Mouse (Mus musculus): ENCODE results near the gene Otof.

Otof gene

DNA sequence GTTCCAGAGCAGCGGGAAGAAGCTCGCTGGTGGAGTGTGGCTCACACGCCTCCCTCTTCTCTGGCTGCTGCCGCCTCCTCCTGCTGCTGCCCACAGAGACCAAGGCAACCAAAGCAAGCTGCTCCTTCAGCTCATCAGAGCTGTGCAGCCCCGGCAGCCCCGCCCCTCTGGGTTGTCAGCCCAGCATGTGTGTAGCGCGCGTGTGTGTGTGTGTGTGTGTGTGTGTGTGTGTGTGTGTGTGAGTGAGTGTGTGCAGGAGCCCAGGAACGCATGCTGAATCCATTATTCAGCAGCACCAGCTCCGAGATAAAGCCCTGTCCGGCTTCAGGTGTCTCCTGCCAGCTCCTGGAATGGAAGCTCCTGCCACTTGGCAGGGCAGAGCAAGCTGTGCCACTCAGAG, at the start of gene Otof:
Otof (minus strand) TSS at position 112 of the 400 bp plus-strand sequence.
- no peak for DNase-seq (ENCODE audit: low read depth, low spot score)

GRCm38 (mm10) chr5:30497299-30497698, 35.6 kb upstream of the Otof start:
- DNase-seq (ENCODE audit: low read depth, low spot score) = no peak

DNA sequence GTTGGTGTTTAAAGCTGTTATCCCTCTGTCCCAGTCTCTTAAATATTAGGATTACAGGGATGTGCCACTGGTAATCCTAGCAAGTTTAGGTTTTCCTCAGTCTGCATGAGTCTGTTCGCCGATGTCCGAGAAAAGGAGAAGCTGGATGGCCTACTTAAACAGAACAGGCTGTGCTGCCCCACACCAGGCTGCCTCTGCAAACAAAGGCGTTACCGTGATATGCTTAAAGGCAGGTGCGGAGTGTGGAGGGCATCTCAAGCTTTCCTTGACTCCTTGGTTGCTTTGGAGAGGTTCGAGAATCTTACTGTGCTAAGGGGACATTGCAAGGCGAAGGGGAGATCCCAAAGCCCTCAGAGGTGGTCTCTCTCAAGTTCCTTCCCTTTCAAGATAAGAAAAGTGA, 35.1 kb upstream of the Otof start:
- no peak for DNase-seq (ENCODE audit: low read depth, low spot score)

DNA sequence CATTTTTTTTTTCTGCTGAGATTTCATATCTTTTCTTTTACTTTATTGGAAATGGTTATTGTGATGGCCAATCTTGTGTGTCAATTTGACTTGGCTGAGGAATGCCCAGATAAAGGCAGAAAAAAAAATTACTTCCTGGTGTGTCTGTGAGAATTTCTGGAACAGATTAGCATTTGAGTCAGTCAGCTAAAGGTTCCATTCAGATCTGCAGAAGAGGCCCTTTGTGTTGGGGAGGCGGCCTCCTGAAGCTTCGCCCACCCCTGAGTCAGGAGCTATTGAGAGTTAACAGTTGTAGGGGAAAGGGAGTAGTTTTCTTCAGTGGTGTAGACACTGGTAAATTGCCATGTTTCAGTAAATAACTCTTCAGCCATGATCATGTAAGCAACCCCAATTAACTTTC, 33.6 kb upstream of the Otof start:
- peak; percentile 61 for DNase-seq (ENCODE audit: low read depth, low spot score)

DNA sequence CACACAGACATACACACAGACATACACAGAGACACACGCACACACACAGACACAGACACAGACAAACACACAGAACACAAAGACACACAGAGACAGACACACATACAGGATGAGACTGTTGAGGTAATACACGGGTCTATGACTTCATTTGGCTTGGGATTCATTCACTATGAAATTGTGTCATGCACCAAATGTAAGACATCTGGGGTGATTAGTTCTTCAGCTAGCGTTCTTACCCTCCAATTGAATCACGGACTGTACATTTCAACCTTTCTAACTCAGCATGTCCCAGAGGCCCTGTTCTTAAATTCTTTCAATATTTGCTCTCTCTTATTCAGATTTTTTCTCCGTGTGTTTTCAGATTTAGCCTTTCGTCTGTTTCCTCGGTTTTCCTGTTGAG, 32.9 kb upstream of the Otof start:
- DNase-seq (ENCODE audit: low read depth, low spot score) = no peak

DNA sequence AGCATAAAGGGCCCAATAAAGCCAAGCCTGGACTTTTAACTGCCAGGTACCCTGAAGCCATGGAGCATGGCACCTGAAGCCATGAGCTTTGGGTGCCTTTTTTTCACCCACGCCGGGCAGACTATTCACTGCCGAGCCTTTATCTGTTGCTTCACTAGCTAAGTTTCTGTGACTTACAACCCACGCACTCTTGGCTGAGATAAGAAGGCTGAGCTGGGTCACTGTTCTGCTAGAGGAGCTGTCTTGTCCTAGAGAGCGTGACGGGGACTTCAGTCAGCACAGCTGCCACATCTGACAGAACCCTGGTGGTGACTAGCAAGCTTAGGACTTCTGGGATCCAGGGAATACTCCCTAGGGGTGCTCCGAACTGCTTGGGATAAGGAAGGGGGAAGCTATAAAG, 32.0 kb upstream of the Otof start:
- no peak for DNase-seq (ENCODE audit: low read depth, low spot score)

DNA sequence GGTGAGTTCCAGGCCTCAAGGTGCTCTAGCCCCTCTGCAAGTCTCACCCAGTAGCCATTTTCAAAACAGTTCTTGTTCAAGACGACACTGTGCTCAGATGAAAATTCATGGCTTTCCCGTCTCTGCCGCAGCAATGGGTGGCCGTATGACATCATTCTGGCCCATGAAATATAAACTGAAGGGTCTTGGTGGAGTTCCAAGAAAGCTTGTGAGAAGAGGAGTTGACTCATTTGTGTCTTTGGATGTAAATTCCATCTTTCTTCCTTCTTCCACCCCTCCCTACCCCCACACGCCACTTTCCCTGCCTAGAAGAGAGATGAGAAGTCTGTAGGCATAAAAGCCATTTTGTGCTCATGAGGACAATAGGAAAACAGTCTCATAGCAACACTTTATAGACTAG, 29.1 kb upstream of the Otof start:
- DNase-seq (ENCODE audit: low read depth, low spot score) = no peak

- no peak for DNase-seq (ENCODE audit: low read depth, low spot score)
Observed at GRCm38 (mm10) chr5:30490215-30490614, 28.5 kb upstream of the Otof start.

- no peak for DNase-seq (ENCODE audit: low read depth, low spot score)
Observed at GRCm38 (mm10) chr5:30485136-30485535, 23.4 kb upstream of the Otof start.

- DNase-seq (ENCODE audit: low read depth, low spot score) = no peak
Observed at GRCm38 (mm10) chr5:30484591-30484990, 22.9 kb upstream of the Otof start.

DNA sequence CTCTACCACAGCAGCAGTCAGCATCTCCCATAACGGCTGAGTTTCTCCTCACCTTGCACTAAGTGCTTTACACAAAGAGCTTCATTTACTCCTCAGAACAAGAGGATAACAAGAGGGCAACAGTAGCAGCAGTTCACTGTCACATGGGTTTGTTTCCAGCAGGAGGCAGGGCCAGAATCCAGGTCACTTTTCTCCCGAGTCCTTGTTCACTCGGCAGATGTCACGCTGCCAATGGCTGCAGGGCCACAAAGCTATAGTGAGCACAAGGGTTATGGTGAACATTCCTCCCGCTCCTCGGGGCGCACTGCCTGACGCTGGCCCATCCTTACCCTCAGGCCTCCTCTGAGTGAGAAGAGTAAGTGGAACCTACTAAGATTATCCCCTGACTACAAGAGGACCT, 21.8 kb upstream of the Otof start:
- DNase-seq (ENCODE audit: low read depth, low spot score) = no peak

DNA sequence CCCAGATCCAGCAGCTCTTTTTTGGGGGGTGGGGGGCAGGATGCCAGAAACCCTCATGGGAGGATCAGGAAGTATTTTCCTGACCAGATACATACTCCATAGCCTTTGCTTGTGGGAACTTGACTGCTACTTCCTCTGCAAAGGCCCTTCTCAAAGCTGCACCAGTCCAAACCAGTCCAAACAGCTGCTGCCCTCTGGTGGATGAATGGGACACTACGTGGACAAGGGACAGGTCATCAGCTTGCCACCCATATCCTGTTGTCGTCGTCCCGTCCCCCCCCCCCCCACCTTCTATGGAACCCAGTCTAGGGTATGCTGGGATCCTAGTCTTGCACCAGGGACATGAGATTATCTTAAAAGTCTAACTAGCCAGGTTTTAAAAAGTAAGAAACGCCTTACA, 20.6 kb upstream of the Otof start:
- peak; percentile 71 for DNase-seq (ENCODE audit: low read depth, low spot score)

GRCm38 (mm10) chr5:30476534-30476933, 14.8 kb upstream of the Otof start:
- peak; percentile 77 for DNase-seq (ENCODE audit: low read depth, low spot score)

DNA sequence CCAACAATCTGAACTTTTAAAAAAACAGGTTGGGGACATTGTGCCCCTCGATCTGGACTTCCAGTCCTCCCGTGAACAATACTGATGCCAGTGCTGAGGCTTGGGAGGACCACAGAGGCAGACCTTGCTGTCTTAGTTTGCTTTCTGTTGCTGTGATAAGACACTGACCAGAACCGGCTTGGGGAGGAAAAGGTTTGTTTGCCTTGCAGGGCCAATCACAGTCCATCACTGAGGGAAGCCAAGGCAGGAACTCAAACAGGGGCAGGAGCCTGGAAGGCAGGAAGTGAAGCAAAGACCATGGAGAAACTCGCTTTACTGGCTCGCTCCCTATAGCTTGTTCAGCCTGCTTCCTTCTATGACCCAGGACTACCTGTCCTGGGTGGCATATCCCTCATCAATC, 10.4 kb upstream of the Otof start:
- DNase-seq (ENCODE audit: low read depth, low spot score) = no peak

DNA sequence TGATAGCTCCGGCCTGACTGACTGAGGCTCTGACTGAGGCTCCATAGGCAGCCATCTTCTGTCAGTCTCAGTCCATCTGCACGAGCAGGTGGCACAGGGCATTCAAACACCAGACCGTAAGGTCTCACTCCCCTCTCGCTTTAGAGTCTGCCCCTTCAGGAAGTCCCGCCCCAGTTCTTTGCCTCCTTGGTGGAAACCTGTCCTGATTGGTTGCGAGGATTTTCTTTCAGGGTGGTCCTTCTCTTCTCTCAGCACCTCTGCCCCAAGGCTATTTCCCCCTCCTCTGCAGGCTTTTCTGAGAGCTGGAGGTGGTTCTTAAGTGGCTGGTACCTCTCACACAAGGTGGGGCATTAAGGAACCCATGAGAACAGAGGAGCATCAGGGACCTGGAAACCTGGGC, 8.7 kb upstream of the Otof start:
- DNase-seq (ENCODE audit: low read depth, low spot score) = peak; percentile 75

DNA sequence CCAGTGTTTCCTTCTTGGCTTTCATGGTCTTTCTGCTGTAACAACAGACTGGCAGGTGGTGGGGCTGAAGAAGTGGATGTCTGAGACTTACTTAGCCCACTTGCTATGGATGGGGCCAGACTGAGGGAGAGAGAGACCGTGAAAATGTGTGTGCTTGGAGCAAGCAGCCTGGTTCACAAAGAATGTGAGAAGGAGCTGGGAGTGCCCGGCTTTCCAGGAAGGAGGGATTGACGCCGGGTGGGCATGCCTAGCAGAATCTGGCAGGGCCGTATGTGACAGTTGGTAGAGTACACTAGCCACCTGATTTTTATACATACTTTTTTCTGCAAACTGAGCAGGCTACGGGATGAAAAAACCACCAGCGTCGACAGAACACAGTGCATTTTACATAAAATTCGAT, 4.6 kb upstream of the Otof start:
- no peak for DNase-seq (ENCODE audit: low read depth, low spot score)

DNA sequence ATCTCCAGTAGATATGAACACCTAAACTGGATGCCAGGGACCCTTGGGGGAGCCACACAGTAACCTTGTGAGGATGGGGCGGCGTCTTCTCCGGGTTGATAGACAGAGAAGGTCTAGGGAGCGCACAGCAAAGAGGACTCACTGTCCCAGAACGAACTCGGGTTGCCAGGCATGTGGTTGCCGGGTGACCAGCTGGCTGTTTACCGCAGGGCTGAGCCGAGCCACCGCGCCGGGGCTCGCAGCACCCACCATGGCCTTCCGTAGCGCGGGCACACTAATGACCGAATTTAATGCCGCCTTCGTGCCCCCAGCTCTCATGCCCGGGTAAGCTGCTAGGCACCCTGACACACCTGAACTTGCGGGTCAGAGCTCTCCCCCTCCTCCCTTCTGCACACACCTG, 4.1 kb upstream of the Otof start, which contains the start of gene 1700001C02Rik:
1700001C02Rik (plus strand) TSS at position 187 of the 400 bp plus-strand sequence.
- peak; percentile 31 for DNase-seq (ENCODE audit: low read depth, low spot score)

DNA sequence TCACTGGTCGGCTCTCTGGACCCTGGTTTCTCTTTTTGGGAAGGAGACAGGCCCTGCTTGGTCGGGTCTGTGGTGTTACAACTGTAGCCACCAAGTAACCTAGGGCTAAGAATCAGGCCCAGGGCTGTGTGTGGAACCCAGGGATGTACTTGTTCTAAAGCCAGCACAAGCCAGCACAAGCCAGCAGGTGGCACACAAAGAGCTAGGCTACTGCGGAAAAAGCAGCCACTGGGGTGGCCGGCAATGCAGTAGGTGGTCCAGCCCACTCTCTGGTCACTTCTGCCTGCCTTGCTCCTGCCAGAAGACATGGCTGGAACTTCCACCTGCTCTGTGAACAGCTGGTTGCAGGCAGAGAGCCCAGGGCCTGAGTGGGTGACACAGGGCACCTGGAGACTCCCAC, 1.6 kb downstream of the Otof start:
- peak; percentile 35 for DNase-seq (ENCODE audit: low read depth, low spot score)

- DNase-seq (ENCODE audit: low read depth, low spot score) = no peak
Observed at GRCm38 (mm10) chr5:30456056-30456455, 5.7 kb downstream of the Otof start.

GRCm38 (mm10) chr5:30444327-30444895, 17.3 kb downstream of the Otof start:
- no peak for DNase-seq (ENCODE audit: low read depth, low spot score)

- DNase-seq (ENCODE audit: low read depth, low spot score) = peak; percentile 47
Observed at GRCm38 (mm10) chr5:30442196-30442595, 19.5 kb downstream of the Otof start.

- no peak for DNase-seq (ENCODE audit: low read depth, low spot score)
Observed at GRCm38 (mm10) chr5:30440308-30440906, 21.3 kb downstream of the Otof start.

- peak; percentile 57 for DNase-seq (ENCODE audit: low read depth, low spot score)
Observed at GRCm38 (mm10) chr5:30438931-30439330, 22.8 kb downstream of the Otof start.

DNA sequence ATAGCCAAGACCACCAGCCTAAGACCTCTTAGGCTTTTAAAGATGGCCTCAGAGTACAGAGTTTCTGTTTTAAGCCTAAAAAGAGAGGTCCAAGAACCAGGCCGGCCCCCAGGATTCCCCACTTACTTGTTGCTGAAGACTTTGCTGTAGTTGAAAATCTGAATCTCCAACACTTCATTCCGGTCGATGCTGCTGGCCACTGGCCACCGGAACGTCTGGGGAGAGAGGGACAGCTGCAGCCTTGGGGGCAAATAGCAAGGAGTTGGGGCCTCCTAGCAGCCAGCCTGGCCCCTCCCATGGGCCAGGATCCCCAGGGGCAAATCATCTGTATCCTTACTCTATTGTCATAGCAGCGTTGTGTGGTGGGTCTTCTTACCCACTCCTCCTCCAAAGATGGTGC, 34.3 kb downstream of the Otof start:
- DNase-seq (ENCODE audit: low read depth, low spot score) = no peak
